Mouse (Mus musculus): ENCODE measurements around the gene Grxcr1.

The Grxcr1 gene

GRCm38 (mm10) chr5:68031744-68032143, at the start of gene Grxcr1:
Gene Grxcr1, plus strand, starts transcription at chr5:68031835.
- DNase-seq = no peak

- DNase-seq = no peak
These were observed 49.6 kb upstream of the Grxcr1 start for GRCm38 (mm10) chr5:67981946-67982526.

- DNase-seq = no peak
These were observed 41.2 kb upstream of the Grxcr1 start for GRCm38 (mm10) chr5:67990426-67990825.

- no peak for DNase-seq
These were observed 29.0 kb upstream of the Grxcr1 start for GRCm38 (mm10) chr5:68002611-68003010.

GRCm38 (mm10) chr5:68003904-68004303, 27.7 kb upstream of the Grxcr1 start:
- DNase-seq = no peak

GRCm38 (mm10) chr5:68004419-68004818, 27.2 kb upstream of the Grxcr1 start:
- no peak for DNase-seq

- no peak for DNase-seq
These were observed 24.6 kb upstream of the Grxcr1 start for GRCm38 (mm10) chr5:68007074-68007473.

GRCm38 (mm10) chr5:68011569-68011968, 20.1 kb upstream of the Grxcr1 start:
- DNase-seq = no peak

- peak; percentile 83 for DNase-seq
These were observed 19.0 kb upstream of the Grxcr1 start for GRCm38 (mm10) chr5:68012618-68013017.

GRCm38 (mm10) chr5:68020870-68021269, 10.8 kb upstream of the Grxcr1 start:
- DNase-seq = no peak

- DNase-seq = no peak
These were observed 4.8 kb upstream of the Grxcr1 start for GRCm38 (mm10) chr5:68026658-68027422.

- DNase-seq = no peak
These were observed 4.2 kb upstream of the Grxcr1 start for GRCm38 (mm10) chr5:68027474-68027873.

GRCm38 (mm10) chr5:68033345-68033744, 1.7 kb downstream of the Grxcr1 start:
- no peak for DNase-seq

GRCm38 (mm10) chr5:68039077-68039476, 7.4 kb downstream of the Grxcr1 start:
- no peak for DNase-seq

- DNase-seq = no peak
These were observed 11.7 kb downstream of the Grxcr1 start for GRCm38 (mm10) chr5:68043339-68043738.

- DNase-seq = no peak
These were observed 17.1 kb downstream of the Grxcr1 start for GRCm38 (mm10) chr5:68048783-68049182.

- no peak for DNase-seq
These were observed 17.9 kb downstream of the Grxcr1 start for GRCm38 (mm10) chr5:68049536-68049935.

GRCm38 (mm10) chr5:68051101-68051500, 19.5 kb downstream of the Grxcr1 start:
- no peak for DNase-seq

GRCm38 (mm10) chr5:68057574-68057973, 25.9 kb downstream of the Grxcr1 start:
- DNase-seq = no peak

- DNase-seq = no peak
These were observed 37.1 kb downstream of the Grxcr1 start for GRCm38 (mm10) chr5:68068694-68069093.

- no peak for DNase-seq
These were observed 38.7 kb downstream of the Grxcr1 start for GRCm38 (mm10) chr5:68070308-68070707.

GRCm38 (mm10) chr5:68071857-68072256, 40.2 kb downstream of the Grxcr1 start:
- no peak for DNase-seq

GRCm38 (mm10) chr5:68086535-68087098, 55.0 kb downstream of the Grxcr1 start:
- DNase-seq = no peak

- DNase-seq = no peak
These were observed 55.5 kb downstream of the Grxcr1 start for GRCm38 (mm10) chr5:68087174-68087573.
